Mouse (Mus musculus): ENCODE measurements around the gene Nsun7.

DNA sequence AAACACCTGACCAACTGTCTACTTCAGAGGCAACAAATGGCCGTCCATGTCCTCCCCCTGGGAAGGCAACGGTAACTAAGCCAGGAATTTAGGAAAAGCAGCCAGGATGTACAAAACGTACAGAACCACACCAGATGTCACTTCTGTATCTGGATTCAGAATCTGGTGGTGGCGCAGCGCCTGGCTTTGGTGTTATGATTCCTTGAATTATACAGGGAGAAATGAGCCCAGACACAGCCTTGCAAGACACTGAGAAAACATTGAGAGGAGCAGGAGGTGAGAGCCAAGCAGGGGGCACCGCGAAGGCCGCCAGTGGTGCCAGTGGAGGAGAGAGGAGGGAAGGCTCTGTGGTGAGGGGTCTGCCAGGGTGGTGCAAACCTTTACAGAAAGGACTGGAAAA is 45.8 kb downstream of the Nsun7 start:
- no peak for TF ChIP-seq CTCF (IDR thresholded peaks at IDR 0.05; ENCODE audit: low read depth)
- TF ChIP-seq EP300 (IDR thresholded peaks at IDR 0.05; ENCODE audit: low read depth): no peak

All from liver, embryonic 14.5 days (tissue).